Mouse (Mus musculus) hindlimb bud, embryonic 11.5 days (tissue): Measurements from ENCODE around the gene Anxa5.

ENCODE experiments used
- DNase-seq: peaks from one replicate; pipeline ENCODE4 v3.0.0-alpha.2; 2012; ENCODE audit warnings: low read depth, low spot score; ENCODE audit errors: extremely low spot score

Gene Anxa5

DNA sequence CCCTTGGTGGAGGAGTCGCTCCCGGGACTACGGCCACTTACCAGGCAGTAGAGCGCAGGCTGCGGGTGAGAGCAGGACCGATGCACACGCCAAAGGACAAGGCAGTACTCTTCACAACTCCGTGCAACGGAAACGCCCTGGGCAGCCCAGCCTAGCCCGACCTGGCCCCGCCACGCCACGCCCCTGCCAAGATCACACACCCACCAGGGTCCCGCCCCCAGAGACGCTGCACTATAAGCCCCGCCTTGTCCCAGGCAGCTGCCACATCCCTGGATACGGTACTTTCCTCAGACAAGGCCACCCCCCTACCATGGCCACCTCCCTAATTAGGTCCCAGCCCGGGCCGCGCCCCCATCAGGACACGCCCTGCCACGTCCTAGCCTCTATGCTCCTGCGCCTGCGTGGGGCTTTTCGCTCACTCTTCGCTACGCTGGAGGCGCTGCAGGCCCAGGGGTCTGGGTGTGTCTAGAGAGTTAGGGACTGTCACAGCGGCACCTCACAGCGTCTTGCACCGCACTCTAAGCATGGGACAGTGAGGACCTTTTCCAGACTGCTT lies at the start of gene Anxa5, which contains the start of gene 1810062G17Rik:
Gene Anxa5, minus strand, starts transcription at position 363 of the 556 bp plus-strand sequence.
Gene 1810062G17Rik, plus strand, starts transcription at position 406 of the 556 bp plus-strand sequence.
- peak; percentile 63 for DNase-seq

DNA sequence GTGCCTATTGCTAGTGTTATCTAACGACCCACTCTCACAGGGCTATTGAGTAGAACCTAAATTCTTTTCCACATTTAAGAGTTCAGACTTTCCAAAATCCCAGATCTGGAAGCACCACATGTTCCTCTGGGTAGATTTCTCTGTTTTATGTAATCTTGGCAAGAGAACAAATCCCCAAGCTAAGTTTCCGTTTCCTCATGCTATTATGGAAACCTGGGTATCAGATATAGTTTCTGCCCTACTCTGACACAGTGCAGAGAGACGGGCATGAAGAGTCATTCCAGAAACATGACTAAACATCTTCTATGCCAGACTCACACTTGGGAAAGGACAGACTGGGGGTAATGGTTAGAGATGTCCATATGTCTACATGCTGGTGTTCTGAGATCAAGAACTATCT lies 48.8 kb upstream of the Anxa5 start:
- DNase-seq = no peak

DNA sequence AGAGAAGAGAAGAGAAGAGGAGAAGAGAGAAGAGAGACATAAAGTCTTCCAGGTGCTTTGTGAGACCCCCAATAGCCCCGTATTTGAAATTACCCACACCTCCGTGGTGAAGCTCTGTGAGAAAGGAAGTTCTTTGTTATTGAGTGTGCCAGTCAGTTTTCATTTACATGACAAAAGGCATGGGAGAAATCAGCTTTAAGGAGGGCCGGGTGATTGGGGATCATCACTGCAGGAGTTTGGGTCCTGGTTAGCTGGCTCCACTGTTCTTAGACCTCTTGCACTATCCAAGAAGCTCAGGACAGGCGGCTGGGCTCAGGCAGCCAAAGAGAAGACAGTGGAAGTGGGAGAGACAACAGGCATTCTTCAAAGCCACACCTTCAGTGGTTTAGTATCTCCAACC lies 46.4 kb upstream of the Anxa5 start:
- no peak for DNase-seq

DNA sequence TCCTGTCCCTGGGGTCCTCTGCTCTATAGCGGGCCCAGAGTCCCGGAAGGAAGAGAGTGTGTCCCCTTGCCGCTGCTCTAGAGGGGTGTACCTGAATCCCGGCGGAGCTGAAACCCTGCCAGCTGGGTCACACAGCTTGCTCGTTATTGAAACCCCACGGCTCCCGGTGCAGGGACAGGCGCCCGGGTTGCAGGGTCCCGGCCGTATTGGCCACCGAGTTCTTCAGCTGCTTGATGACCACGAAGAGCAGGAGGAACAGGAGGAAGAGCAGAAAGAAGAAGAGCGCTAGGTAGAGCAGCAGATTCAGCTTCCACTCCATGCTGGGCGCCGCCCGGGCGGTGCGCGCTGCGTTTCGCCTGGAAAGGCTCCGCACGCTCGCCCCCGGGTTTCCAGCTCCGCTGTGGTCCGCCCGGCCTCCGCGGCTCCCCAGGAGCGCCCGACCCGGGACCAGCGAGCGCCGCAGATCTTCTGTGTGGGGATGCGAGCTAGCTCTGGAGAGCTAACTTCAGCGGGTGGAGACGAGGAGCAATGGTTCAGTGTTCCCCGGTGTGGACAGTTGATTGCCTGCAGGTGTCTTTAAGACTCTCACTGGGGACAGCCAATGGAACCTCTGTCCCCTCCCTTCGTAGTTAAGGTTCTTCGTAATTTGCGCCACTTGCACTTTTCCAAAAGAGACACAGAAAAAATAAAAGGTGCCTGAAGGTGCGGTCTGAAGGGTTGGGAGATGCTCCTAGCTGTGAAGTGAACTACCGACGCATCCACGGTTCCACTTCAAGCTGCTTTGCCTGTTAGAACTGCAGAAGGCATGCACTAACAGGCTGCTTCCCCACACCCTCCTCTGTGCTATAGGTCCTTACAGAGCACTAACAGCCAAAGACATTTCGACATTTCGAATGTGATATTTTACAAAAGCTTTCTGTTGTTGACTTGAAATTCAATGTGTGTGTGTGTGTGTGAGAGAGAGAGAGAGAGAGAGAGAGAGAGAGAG lies 45.7 kb upstream of the Anxa5 start, which contains the start of gene Gm11549:
Gene Gm11549, minus strand, starts transcription at position 741 of the 988 bp plus-strand sequence.
- no peak for DNase-seq

- DNase-seq = no peak
These were observed 40.5 kb upstream of the Anxa5 start for GRCm38 (mm10) chr3:36516196-36516595.

GRCm38 (mm10) chr3:36511491-36511890 lies 35.8 kb upstream of the Anxa5 start:
- no peak for DNase-seq

DNA sequence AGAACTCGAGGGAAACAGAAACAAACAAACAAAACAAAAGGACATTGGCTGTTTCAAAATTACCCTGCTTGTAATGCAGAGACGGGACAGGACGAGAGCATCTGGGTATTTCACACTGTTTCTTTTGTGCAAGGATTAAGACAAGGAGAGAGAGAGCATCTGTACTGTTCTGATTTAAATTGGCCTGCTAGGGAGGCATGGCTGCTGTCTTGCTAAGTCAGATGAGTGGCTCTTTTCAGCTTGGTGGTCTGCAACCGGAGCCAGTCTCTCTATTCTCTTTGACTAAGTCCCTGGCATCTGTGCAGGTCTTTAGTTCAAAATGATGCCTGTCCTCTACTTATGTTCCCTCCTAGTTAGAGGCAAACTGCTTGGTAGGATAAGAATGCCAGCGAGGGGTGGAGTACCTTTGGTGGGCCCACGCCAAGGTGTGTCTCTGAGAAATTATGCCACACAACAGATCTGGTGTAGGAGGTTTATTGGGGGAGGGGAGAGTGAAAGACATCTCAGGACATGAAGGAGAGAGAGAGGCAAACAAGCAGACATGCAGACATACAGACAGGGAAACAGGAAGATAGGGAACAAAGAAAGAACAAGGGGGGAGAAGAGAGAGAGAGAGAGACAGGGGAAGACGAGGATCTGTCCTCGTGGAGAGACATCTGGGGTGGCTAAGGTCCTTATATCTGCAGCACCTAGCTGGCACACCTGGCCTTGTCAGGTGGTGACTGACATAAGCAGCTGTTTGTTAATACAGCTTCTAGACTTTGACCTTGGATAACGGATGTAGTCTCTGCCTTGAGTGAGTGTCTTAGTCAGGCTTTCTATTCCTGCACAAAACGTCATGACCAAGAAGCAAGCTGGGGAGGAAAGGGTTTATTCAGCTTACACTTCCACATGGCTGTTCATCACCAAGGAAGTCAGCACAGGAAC lies 30.4 kb upstream of the Anxa5 start:
- no peak for DNase-seq

GRCm38 (mm10) chr3:36505306-36505705 lies 29.6 kb upstream of the Anxa5 start:
- DNase-seq = no peak

- DNase-seq = no peak
These were observed 25.9 kb upstream of the Anxa5 start for GRCm38 (mm10) chr3:36501546-36501945.

DNA sequence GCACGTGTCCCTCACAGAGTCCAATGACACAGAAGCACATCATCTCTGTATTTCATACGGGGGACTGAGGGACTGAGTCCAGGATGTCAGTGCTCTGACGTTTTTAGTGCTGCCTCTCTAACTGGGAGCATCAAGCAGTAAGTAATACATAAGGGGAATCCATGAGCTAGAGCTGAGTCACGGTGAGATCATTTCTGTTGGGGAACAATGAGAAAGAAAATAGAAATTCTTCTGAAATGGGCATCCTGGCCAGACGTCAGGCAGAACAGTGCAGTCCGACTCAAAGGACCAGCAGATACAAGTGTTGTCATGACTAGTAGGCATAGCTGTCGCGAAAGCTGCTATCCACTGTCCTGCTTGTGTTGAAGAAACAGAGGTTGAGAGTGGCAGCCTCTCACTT lies 25.3 kb upstream of the Anxa5 start:
- DNase-seq = no peak

- no peak for DNase-seq
These were observed 23.7 kb upstream of the Anxa5 start for GRCm38 (mm10) chr3:36499418-36499817.

DNA sequence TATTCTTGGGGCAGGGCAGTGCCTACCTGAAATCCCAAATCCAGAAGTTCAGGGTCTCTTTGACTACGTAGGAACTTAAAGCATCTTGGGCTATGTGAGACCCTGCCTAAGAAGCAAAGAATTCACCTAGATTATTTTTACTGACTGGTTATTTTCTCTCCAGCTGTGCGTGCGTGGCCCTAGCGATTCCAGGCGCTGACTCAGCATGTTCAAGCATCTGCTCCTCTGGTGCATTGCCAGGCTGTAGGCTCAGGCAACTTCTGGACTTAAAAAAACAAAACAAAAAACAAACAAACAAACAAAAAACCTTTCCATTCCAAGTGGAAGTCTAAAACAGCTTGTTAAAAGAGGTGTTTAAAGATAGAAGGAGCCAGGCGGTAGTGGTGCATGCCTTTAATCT lies 22.5 kb upstream of the Anxa5 start:
- DNase-seq = no peak

DNA sequence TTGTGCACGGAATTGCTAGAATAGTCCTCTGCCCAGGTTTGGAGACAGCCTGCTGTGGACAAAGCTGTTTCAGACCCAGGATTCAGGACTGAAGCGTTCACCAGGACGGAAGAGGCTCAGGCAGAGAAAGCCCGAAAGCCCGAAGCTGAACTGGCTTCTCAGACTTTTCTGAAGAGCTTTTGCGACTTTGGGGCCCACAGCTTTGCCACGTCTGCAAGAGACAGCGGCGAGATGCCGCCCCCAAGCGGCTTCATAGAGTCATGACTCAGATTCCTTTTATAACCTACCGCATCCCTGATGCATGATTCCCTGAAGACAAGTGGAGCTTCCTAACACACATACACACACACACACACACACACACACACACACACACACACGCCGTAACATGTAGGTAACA lies 21.1 kb upstream of the Anxa5 start:
- DNase-seq = no peak

GRCm38 (mm10) chr3:36496273-36496672 lies 20.6 kb upstream of the Anxa5 start:
- no peak for DNase-seq

DNA sequence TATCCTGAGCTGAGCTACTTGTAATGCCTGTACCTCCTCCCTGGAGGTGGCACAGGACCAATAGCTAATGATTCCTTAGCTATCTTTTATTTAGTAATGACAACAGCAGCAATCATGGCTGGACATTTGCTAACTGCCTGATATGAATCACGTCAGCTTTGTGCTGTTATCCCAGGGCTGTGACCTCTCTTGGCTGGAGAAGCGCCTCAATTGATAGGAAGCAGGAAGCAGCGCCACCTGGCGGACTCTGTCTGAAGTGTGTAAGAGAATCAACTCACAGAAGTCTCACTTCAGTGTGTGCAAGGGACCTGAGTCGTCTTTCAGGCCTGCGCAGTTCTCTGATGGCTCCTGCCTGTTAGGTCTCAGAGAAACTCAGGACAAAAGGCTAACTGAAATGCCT lies 19.7 kb upstream of the Anxa5 start:
- peak; percentile 63 for DNase-seq

DNA sequence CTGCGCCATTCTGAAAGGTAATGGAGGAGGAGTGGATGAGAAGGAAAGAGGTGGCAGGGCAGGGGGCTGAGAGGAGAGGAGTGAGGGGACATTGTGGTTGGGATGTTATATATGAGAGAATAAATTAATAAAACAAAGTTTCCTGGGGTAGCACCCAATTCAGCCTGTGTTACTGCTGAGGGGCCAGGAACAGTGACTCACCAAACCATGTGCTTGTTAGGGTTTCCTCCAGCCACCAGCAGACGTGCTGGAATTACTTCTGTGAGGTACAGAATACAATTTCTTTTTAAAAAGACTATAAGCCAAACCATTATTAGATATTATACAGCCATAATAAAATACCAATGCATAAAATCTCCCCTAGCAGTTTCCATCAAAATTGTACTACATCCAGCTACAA lies 18.9 kb upstream of the Anxa5 start:
- no peak for DNase-seq

GRCm38 (mm10) chr3:36493641-36494283 lies 18.1 kb upstream of the Anxa5 start:
- no peak for DNase-seq

DNA sequence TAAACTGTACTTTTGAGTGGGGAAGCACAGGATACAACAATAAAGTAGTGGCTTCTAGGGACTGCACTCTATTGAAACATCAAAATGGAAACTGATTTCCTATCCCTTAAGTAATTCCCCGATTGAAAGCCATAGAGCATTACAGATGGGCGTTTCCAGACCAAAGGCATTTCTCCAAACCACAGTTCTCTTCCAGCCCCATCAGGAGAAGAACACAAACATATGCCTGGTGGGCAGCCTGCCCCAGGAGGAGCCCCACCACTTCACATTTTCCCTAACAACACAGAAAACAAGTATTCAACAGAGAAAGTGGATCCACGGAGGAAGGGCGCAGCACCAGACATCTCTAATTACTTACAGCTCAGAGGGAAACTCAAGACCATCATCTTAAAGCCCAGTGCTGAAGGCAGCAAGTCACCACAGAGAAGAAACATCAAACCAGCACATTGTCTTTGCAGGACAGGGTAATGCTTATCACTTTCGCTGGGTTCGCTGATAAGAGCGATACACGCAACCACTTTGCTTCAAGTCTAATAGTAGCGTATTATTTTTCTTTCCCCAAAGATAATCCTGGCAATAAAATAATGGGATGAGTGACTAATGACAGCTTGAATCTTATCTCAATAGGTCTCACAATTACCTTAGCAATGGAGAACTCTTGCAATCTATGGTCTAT lies 17.2 kb upstream of the Anxa5 start:
- no peak for DNase-seq

- DNase-seq = no peak
These were observed 15.8 kb upstream of the Anxa5 start for GRCm38 (mm10) chr3:36491535-36491934.

DNA sequence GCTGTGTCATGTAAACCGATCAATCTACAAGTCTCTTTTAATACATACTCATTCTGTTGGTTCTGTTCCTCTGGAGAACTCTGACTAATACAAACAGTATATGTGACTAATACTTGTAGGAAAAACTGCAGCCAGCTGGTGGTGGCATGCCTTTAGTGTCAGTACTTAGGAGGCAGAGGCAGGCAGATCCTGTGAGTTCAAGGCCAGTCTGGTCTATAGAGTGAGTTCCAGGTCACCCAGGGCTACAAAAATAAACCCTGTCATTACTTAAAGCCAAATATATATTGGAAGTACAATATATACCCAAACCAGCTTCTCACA lies 13.9 kb upstream of the Anxa5 start:
- no peak for DNase-seq
